Mouse (Mus musculus): ENCODE measurements around the gene Khdc1a. TPM values are rescaled to one million over a fixed set of nuclear protein-coding genes. Genes with fewer than 3 reads are reported as not detected.

Gene Khdc1a
- total RNA-seq, 2 experiments from 2014 or later, result not detected

DNA sequence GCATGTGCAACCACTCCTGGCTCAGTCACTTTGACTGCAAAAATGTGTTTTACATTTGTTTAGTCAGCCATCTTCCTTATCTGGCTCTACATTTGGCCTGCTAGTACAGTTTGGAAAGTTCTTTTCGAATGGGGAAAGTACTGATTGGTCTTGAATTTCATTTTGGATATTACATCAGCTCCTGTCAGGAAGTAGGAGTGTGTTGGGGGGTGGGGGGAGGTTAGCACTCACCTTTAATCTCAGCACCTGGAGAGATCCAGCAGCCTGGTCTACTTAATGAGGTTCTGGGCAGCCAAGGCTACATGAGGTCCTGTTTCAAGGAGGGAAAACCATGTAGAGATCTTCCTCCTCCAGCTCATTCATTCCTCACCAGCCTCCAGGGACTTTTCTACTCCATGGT, 33.8 kb downstream of the Khdc1a start, which contains the start of gene Khdc1b:
Gene Khdc1b, plus strand, starts transcription at position 301 of the 400 bp plus-strand sequence.
- no peak for ATAC-seq (replicated peaks; ENCODE audit: poor library complexity, severe bottlenecking)

GRCm38 (mm10) chr1:21391138-21391671, 41.8 kb downstream of the Khdc1a start:
- no peak for ATAC-seq (replicated peaks; ENCODE audit: poor library complexity, severe bottlenecking)

Other genes with a start within 250 kb of the Khdc1a start
- gene Tmem14a, start 131.1 kb upstream of the Khdc1a start, total RNA-seq (2014; fragmentation: Nextera tagmentation), result 1.1 and 1.6 TPM in 2 replicates
- gene Tmem14a, start 131.1 kb upstream of the Khdc1a start, total RNA-seq (2017), result 1.4 and 2.4 TPM in 2 replicates
- 0.90 TPM in 1 of 2 replicates, not detected in the other for gene Gsta3, start 109.1 kb upstream of the Khdc1a start, total RNA-seq (2014; fragmentation: Nextera tagmentation)
- gene Gsta3, start 109.1 kb upstream of the Khdc1a start, total RNA-seq (2017), result 0.52 TPM in 1 of 2 replicates, not detected in the other
- not detected in 2 replicates for gene Khdc1c, start 18.7 kb downstream of the Khdc1a start, total RNA-seq (2014; fragmentation: Nextera tagmentation)
- not detected in 2 replicates for gene Khdc1c, start 18.7 kb downstream of the Khdc1a start, total RNA-seq (2017)
- gene Khdc1b, start 33.9 kb downstream of the Khdc1a start, total RNA-seq (2014; fragmentation: Nextera tagmentation), result not detected in 2 replicates
- not detected in 2 replicates for gene Khdc1b, start 33.9 kb downstream of the Khdc1a start, total RNA-seq (2017)

All from granulocyte monocyte progenitor cell, adult 5-6 weeks (primary cell).